Mouse (Mus musculus) midbrain, embryonic 14.5 days (tissue): ENCODE measurements around the gene Fam107b. TPM values are rescaled to one million over a fixed set of nuclear protein-coding genes. Genes with fewer than 3 reads are reported as not detected.

Source experiments
- ATAC-seq: fragments of 200-750 bp; cut with Nextera tagmentation; 2 replicates; pipeline ENCODE4 v1.8.0; 2017; ENCODE audit warnings: moderate number of reproducible peaks, moderate library complexity; ENCODE audit not compliant: low FRiP score, low TSS enrichment
- DNase-seq: peaks from one replicate; pipeline ENCODE4 v3.0.0-alpha.2; 2015
- H3K27ac ChIP-seq: fragments of 300-500 bp; sonication (generic); replicated peaks from 2 replicates; pipeline ENCODE4 v1.5.1; 2014; ENCODE audit warnings: mild to moderate bottlenecking, low read depth, low read length, moderate library complexity
- H3K27me3 ChIP-seq: fragments of 300-500 bp; sonication (generic); 2 replicates; pipeline ENCODE4 v1.6.1; 2014; ENCODE audit warnings: low read length, control low read depth, mixed read lengths; ENCODE audit not compliant: control insufficient read depth, insufficient read depth
- H3K36me3 ChIP-seq: fragments of 300-500 bp; sonication (generic); 2 replicates; pipeline ENCODE4 v1.6.1; 2014; ENCODE audit warnings: low read length, control low read depth; ENCODE audit not compliant: control insufficient read depth, insufficient read depth
- H3K4me1 ChIP-seq: fragments of 300-500 bp; sonication (generic); 2 replicates; pipeline ENCODE4 v1.6.1; 2014; ENCODE audit warnings: mild to moderate bottlenecking, antibody characterized with exemption, low read length, control low read depth; ENCODE audit not compliant: control insufficient read depth, insufficient read depth
- H3K4me2 ChIP-seq: fragments of 300-500 bp; sonication (generic); 2 replicates; pipeline ENCODE4 v1.6.1; 2014; ENCODE audit warnings: mild to moderate bottlenecking, low read length, moderate library complexity
- H3K4me3 ChIP-seq: fragments of 300-500 bp; sonication (generic); replicated peaks from 2 replicates; pipeline ENCODE4 v1.5.1; 2014; ENCODE audit warnings: low read depth, low read length
- H3K9ac ChIP-seq: fragments of 300-500 bp; sonication (generic); replicated peaks from 2 replicates; pipeline ENCODE4 v1.6.1; 2014; ENCODE audit warnings: mild to moderate bottlenecking, low read length, moderate library complexity
- H3K9me3 ChIP-seq: fragments of 300-500 bp; sonication (generic); 2 replicates; pipeline ENCODE4 v1.6.1; 2016; ENCODE audit warnings: low read length, control low read depth, mixed read lengths; ENCODE audit not compliant: control insufficient read depth
- WGBS: fragments of 180-500 bp; shearing (Covaris S2); extraction: QIAGEN DNeasy Blood & Tissue Kit; methylation state at CpG from one replicate; pipeline ENCODE4 v1.1.7; 2014; 5-methylcytosine and 5-hydroxymethylcytosine counted together
- polyA plus RNA-seq: library from polyadenylated mRNA; unstranded; fragments of >200 nt; fragmentation: Nextera tagmentation; extraction: Ambion mirVana; gene quantifications from 2 replicates; pipeline ENCODE4 v1.2.1, GENCODE M21; 2014

Fam107b gene
- polyA plus RNA-seq, 1 experiment from 2014 or later = 49.0 TPM

DNA sequence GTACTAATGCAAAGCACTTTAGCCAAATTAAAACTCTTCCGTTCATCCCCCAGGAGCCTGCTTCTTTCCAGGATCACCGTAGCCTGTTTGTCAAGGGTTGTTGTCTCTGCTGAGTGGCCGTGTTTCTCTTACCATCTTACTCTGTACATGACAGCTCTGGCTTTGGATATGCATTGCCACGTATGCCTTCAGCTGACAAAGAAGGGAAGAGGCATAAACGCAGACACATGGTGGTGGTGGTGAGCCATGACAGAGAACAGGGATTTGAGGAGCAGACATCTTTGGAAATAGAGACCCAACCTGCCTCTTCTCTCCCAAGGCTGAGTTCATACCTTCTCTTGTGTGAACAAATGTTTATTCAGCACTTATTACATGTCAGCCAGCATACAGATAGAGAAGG, 226.3 kb downstream of the Fam107b start:
- no peak for DNase-seq
- H3K36me3 ChIP-seq = no peaks in the 10 kb centered on the region
- peaks cover 3% of the 10 kb centered on the region; the same call in 1 of the 2 replicates for H3K4me1 ChIP-seq
- H3K4me3 ChIP-seq = no peak overlapping the region
- no peaks in the 10 kb centered on the region for H3K9me3 ChIP-seq
- WGBS = 77% methylated on average over 5 of the region's 5 CpGs
- no peaks in the 10 kb centered on the region for H3K27me3 ChIP-seq
- no peak for ATAC-seq
- no peak overlapping the region for H3K27ac ChIP-seq
- H3K9ac ChIP-seq = no peak overlapping the region
- H3K4me2 ChIP-seq = no peak overlapping the region

DNA sequence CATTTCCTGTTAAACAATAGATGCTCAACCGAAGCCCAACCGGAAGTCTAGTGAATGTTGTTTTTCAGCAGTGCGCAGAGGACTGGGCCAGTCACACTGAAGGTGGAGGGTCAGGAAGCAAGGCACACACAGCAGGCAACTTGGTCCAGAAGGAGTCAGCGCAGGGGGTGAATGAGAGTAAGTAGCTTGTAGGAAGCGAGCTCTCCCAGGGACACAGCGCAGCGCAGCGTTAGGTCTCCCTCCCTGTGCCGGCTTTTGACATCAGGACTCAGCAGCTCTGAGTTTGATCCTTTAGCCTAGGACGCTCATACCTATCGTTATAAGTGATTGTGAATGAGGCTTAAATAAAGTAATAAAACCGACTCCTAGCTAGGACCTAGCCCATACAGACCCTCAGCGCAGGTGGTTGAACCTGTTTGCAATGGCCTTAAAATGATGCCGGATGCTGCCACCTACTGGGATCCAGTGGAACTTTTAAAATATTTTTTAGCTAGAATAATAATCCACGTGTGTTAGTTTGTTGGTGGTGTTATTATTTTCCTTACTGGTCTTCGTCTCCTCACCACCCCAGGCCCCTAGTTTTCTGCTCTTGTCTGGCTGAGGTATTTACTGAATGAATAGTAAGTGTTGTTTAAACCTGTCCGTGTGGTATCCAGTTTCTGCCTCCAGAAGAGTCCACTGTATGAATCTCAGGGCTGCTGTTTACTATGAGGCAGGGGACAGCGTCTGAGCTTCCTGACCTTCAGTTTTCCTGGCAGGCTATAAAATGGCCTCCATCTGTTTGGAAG, 229.7 kb downstream of the Fam107b start:
- no peaks in the 10 kb centered on the region for H3K9me3 ChIP-seq
- no peaks in the 10 kb centered on the region for H3K36me3 ChIP-seq
- no peak overlapping the region for H3K9ac ChIP-seq
- WGBS = 12% methylated on average over 18 of the region's 18 CpGs
- no peak overlapping the region for H3K27ac ChIP-seq
- DNase-seq = peak; percentile 89
- peak overlapping the region; percentile 27 for H3K4me3 ChIP-seq
- no peaks in the 10 kb centered on the region for H3K27me3 ChIP-seq
- peak; percentile 43; the same call in 1 of the 2 replicates for ATAC-seq
- peak overlapping the region; percentile 53 for H3K4me2 ChIP-seq
- peaks cover 3% of the 10 kb centered on the region; the same call in 1 of the 2 replicates for H3K4me1 ChIP-seq

DNA sequence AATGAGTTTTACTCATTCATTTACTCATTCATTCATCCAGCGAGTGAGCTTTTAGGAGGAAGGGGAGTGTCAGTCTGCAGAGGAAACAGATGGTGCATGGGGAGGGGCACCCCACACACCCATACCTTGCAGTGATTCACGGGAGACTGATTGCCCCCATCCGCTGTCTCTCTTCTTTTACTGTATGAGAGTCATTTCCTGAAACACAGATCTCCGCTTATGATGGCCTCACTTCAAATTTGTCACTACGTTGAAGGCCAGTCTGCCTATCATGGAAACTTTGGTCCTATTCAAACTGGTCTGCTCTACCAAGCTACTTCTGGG, 230.2 kb downstream of the Fam107b start:
- WGBS = 62% methylated on average over 5 of the region's 5 CpGs

DNA sequence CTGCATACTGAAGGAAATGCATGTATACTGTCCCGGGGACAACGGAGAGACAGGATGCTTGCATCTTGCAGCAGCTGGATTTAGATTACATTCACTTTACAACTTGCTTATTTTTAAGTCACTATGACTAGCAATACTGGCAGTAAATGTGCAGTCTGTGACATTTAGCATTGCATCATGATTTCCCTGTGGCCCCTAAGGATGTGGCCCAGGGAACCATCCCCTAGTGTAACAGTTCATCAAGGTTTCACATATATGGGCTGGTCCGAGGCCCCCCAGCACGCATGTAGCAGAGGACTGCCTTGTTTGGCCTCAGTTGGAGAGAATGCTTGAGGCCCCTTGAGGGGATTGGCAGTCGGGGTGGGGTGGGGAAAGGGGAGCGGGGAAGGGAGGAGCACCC, 235.5 kb downstream of the Fam107b start:
- 74% methylated on average over 6 of the region's 6 CpGs for WGBS
- no peak overlapping the region for H3K4me2 ChIP-seq
- no peak for ATAC-seq

More for the DNA sequence above, 230.2 kb downstream of the Fam107b start:
- no peak for ATAC-seq
- Histone ChIP-seq H3K4me3 (no peak overlapping the region), H3K27ac (no peak overlapping the region), H3K4me1 (peaks cover 3% of the 10 kb centered on the region; the same call in 1 of the 2 replicates), H3K9me3 (no peaks in the 10 kb centered on the region), H3K27me3 (no peaks in the 10 kb centered on the region), H3K36me3 (no peaks in the 10 kb centered on the region), H3K9ac (no peak overlapping the region), H3K4me2 (no peak overlapping the region)
- no peak for DNase-seq

DNA sequence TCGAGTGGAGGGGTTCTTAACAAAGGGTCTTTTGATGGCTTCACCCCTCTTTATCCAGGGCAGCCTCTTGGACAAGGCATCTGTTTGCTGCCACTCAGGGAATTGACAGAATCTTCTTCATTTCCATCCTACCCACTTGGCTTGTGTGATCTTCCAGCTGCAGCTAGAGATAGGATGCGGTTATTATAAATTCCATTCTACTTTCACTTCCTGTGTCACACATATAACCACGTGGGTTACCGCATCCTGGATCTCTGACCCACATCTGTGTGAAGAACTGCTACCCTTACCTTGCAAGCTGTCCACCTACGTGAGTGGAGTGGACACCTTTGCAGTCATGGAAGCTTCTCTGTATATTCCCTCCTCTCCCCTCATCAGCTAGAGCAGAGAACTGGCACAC, 240.0 kb downstream of the Fam107b start:
- Histone ChIP-seq H3K27ac (no peak overlapping the region), H3K4me3 (no peak overlapping the region), H3K9ac (no peak overlapping the region), H3K9me3 (no peaks in the 10 kb centered on the region), H3K4me2 (no peak overlapping the region), H3K27me3 (no peaks in the 10 kb centered on the region), H3K36me3 (no peaks in the 10 kb centered on the region), H3K4me1 (no peaks in the 10 kb centered on the region)
- ATAC-seq = no peak
- WGBS = 75% methylated on average over 5 of the region's 5 CpGs
- no peak for DNase-seq

More for the DNA sequence above, 235.5 kb downstream of the Fam107b start:
- Histone ChIP-seq H3K36me3 (no peaks in the 10 kb centered on the region), H3K9me3 (no peaks in the 10 kb centered on the region), H3K27ac (no peak overlapping the region), H3K4me1 (no peaks in the 10 kb centered on the region), H3K9ac (no peak overlapping the region), H3K27me3 (no peaks in the 10 kb centered on the region), H3K4me3 (no peak overlapping the region)
- no peak for DNase-seq

DNA sequence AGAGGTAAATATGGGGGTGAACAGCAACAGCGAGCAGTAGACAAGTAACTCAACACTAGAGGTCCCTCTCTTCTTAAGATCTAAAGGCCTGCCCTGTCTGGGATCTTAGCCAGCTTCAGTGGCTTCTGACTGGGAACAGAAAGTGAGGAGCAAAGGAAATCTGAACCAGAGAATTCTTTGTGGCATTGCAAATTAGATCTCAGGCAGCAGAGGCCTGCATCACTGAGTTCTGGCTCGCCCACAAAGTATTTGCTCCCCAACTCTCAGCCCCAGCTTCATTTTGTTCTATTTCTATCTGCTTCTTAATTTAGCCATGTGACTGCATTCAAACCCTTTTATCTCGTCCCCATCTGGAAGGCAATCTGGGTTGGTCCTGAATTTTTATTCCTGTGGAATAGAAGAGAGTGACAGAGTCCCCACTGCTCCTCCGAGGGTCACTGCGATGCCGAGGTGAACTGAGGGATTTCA, 245.9 kb downstream of the Fam107b start:
- H3K9me3 ChIP-seq = no peaks in the 10 kb centered on the region
- WGBS = 53% methylated on average over 6 of the region's 6 CpGs
- no peak overlapping the region for H3K4me3 ChIP-seq
- H3K36me3 ChIP-seq = no peaks in the 10 kb centered on the region
- ATAC-seq (peak; percentile 63; the same call in 1 of the 2 replicates), DNase-seq (peak; percentile 82)
- H3K27ac ChIP-seq = no peak overlapping the region
- H3K4me1 ChIP-seq = no peaks in the 10 kb centered on the region
- H3K9ac ChIP-seq = no peak overlapping the region
- no peaks in the 10 kb centered on the region for H3K27me3 ChIP-seq
- no peak overlapping the region for H3K4me2 ChIP-seq

- ATAC-seq = no peak
- 87% methylated on average over 3 of the region's 3 CpGs for WGBS
- DNase-seq = no peak
Measured at GRCm38 (mm10) chr2:3817626-3818025, 247.3 kb downstream of the Fam107b start.

GRCm38 (mm10) chr2:3822483-3823455, 252.5 kb downstream of the Fam107b start:
- no peak for ATAC-seq
- 77% methylated on average over 8 of the region's 8 CpGs for WGBS

More at GRCm38 (mm10) chr2:3817626-3818025, 247.3 kb downstream of the Fam107b start:
- H3K9me3 ChIP-seq = no peaks in the 10 kb centered on the region
- H3K27ac ChIP-seq = no peak overlapping the region
- H3K36me3 ChIP-seq = no peaks in the 10 kb centered on the region
- H3K4me2 ChIP-seq = no peak overlapping the region
- H3K4me3 ChIP-seq = no peak overlapping the region
- H3K9ac ChIP-seq = no peak overlapping the region
- no peaks in the 10 kb centered on the region for H3K4me1 ChIP-seq
- H3K27me3 ChIP-seq = no peaks in the 10 kb centered on the region

More at GRCm38 (mm10) chr2:3822483-3823455, 252.5 kb downstream of the Fam107b start:
- no peak for DNase-seq
- Histone ChIP-seq H3K36me3 (no peaks in the 10 kb centered on the region), H3K9ac (no peak overlapping the region), H3K4me3 (no peak overlapping the region), H3K27ac (no peak overlapping the region), H3K4me1 (no peaks in the 10 kb centered on the region), H3K4me2 (no peak overlapping the region), H3K27me3 (no peaks in the 10 kb centered on the region), H3K9me3 (no peaks in the 10 kb centered on the region)
